Mouse (Mus musculus) MEL (cell line): ENCODE results near the gene Aifm1.

ENCODE experiments used
- CTCF ChIP-seq, 3 experiments: IDR thresholded peaks in 2 of 3; conservative IDR thresholded peaks in 1 of 3; 2 replicates each; pipeline ENCODE4 v1.5.1; 2011 to 2012; ENCODE audit warnings: low read length in 3 of 3, low read depth in 2 of 3, mild to moderate bottlenecking in 2 of 3, improper control_type of control experiment in 1 of 3, inconsistent platforms in 1 of 3, mixed read lengths in 1 of 3, moderate library complexity in 1 of 3; ENCODE audit not compliant: control insufficient read depth in 1 of 3, insufficient read depth in 1 of 3, poor library complexity in 1 of 3, severe bottlenecking in 1 of 3
- EP300 ChIP-seq, 2 experiments: IDR thresholded peaks; 2 replicates each; pipeline ENCODE4 v1.6.1; 2011; ENCODE audit warnings: improper control_type of control experiment in 2 of 2, low read length in 2 of 2, low read depth in 1 of 2, mild to moderate bottlenecking in 1 of 2
- GATA1 ChIP-seq: IDR thresholded peaks from 2 replicates; pipeline ENCODE4 v1.6.1; 2011; ENCODE audit warnings: low read depth, low read length, improper control_type of control experiment
- HCFC1 ChIP-seq: IDR thresholded peaks from 2 replicates; pipeline ENCODE4 v1.6.1; 2012; ENCODE audit warnings: low read depth, mild to moderate bottlenecking, inconsistent platforms, low read length, improper control_type of control experiment, moderate library complexity
- JUND ChIP-seq: IDR thresholded peaks from 2 replicates; pipeline ENCODE4 v1.6.1; 2011; ENCODE audit warnings: low read depth, mild to moderate bottlenecking, improper control_type of control experiment, low read length
- MAX ChIP-seq: IDR thresholded peaks from 2 replicates; pipeline ENCODE4 v1.6.1; 2011; ENCODE audit warnings: low read length, improper control_type of control experiment
- POLR2A ChIP-seq, 2 experiments: IDR thresholded peaks; 2 replicates each; pipeline ENCODE4 v1.6.1; 2011 to 2012; ENCODE audit warnings: low read length in 2 of 2, mild to moderate bottlenecking in 2 of 2, control low read depth in 1 of 2, improper control_type of control experiment in 1 of 2, low read depth in 1 of 2, moderate library complexity in 1 of 2; ENCODE audit not compliant: control insufficient read depth in 1 of 2, insufficient read depth in 1 of 2, poor library complexity in 1 of 2
- POLR2AphosphoS2 ChIP-seq: IDR thresholded peaks from 2 replicates; pipeline ENCODE4 v1.6.1; 2011; ENCODE audit warnings: low read length, improper control_type of control experiment
- POLR2AphosphoS5 ChIP-seq: IDR thresholded peaks from 2 replicates; pipeline ENCODE4 v1.6.1; 2012; ENCODE audit warnings: low read depth, borderline replicate concordance, mild to moderate bottlenecking, inconsistent platforms, low read length, moderate library complexity, mixed read lengths
- SMC3 ChIP-seq: IDR thresholded peaks from 2 replicates; pipeline ENCODE4 v1.6.1; 2011; ENCODE audit warnings: low read depth, low read length, improper control_type of control experiment
- TCF12 ChIP-seq: IDR thresholded peaks from 2 replicates; pipeline ENCODE4 v1.6.1; 2014; ENCODE audit warnings: low read depth, mild to moderate bottlenecking, inconsistent platforms, low read length, improper control_type of control experiment, moderate library complexity
- UBTF ChIP-seq: IDR thresholded peaks from 2 replicates; pipeline ENCODE4 v1.6.1; 2012; ENCODE audit warnings: low read depth, mild to moderate bottlenecking, inconsistent platforms, low read length, improper control_type of control experiment, moderate library complexity, borderline replicate concordance; ENCODE audit not compliant: insufficient read depth
- USF1 ChIP-seq: IDR thresholded peaks from 2 replicates; pipeline ENCODE4 v1.6.1; 2014; ENCODE audit warnings: low read depth, mild to moderate bottlenecking, inconsistent platforms, low read length, improper control_type of control experiment, moderate library complexity

GRCm38 (mm10) chrX:48432599-48433526 is 80.5 kb downstream of the Aifm1 start:
- TF ChIP-seq USF1 = no peak
- TF ChIP-seq JUND = no peak
- TF ChIP-seq MAX = no peak
- no peak for TF ChIP-seq CTCF (IDR thresholded peaks at IDR 0.05 in 2 of 3, conservative IDR thresholded peaks at IDR 0.05 in 1 of 3; ENCODE audit: control insufficient read depth in 1 of 3, insufficient read depth in 1 of 3, low read depth in 2 of 3, low read length in 3 of 3, poor library complexity in 1 of 3, severe bottlenecking in 1 of 3)
- no peak for TF ChIP-seq EP300 (IDR thresholded peaks at IDR 0.05; ENCODE audit: low read depth in 1 of 2, low read length in 2 of 2)
- no peak for TF ChIP-seq HCFC1
- TF ChIP-seq POLR2AphosphoS5 = no peak
- no peak for TF ChIP-seq GATA1
- TF ChIP-seq SMC3 = no peak
- TF ChIP-seq POLR2AphosphoS2 = no peak
- no peak for TF ChIP-seq POLR2A (IDR thresholded peaks at IDR 0.05; ENCODE audit: control insufficient read depth in 1 of 2, insufficient read depth in 1 of 2, low read depth in 1 of 2, low read length in 2 of 2, poor library complexity in 1 of 2)
- no peak for TF ChIP-seq UBTF
- TF ChIP-seq TCF12 = no peak
